Mouse (Mus musculus) liver, postnatal 0 days (tissue): Measurements from ENCODE around the gene P2rx3.

Source experiments
- CTCF ChIP-seq: sonication (generic); IDR thresholded peaks from 2 replicates; pipeline ENCODE4 v1.5.1; 2016; ENCODE audit warnings: antibody characterized with exemption, low read depth
- EP300 ChIP-seq: IDR thresholded peaks from 2 replicates; pipeline ENCODE4 v1.6.1; 2016; ENCODE audit warnings: antibody characterized with exemption, low read depth, mild to moderate bottlenecking

- TF ChIP-seq CTCF, result no peak
- no peak for TF ChIP-seq EP300
Observed at GRCm38 (mm10) chr2:85068626-85069025, 31.4 kb upstream of the P2rx3 start.
